Mouse (Mus musculus): ENCODE measurements at regions not wholly inside any gene's neighbourhood (a gene's known extent, or its start where the extent isn't known, plus 50 kb on each side); places are given as distances from the start of the nearest gene placed in this dataset.

DNA sequence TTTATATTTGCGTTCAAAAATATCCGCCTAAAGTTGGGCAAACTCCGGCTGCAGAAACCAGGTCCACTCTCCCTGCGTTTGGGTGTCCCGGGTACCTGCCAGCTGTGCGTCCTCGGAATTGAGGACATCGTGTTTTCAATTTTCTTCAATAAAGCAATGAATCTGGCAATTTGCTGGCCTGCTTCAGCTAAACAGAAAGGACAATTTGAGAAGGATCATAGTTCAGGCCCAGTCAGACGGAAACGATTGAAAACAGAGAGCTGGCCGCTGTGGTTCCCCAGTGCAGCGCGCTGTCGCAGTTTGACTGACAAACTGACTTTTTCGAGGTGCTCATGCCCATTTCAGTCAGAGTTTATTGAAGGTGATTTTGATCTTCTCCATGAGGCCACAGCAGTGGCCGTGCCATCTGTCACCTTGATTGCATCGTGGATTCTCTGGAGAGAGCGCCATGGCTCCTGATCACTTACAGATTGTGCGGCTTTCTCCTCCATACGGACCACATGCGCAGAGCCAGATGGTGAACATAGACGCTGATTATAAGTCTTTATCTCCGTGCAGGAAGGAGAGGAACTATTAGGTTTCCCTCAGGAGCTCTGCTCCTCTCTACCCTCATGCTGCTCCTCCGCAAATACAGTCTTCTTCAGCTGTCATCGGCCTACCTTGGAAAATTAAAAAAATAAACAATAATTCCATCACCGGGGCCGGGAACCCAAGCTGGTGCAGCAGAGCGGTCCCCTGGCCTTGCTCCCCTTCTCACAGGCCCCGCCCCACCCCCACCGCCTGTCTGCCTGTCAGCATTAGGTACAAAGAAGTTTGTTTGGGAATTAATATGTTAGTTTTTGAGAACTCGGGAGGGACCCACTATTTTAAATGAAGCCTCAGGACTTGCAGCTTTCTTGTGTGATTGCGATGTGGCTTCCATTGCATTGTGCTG lies 677.5 kb downstream of the Cypt12 start:
- TF ChIP-seq CTCF (IDR thresholded peaks at IDR 0.05) = no peak
- DNase-seq (ENCODE audit: low spot score) (peak; percentile 92), ATAC-seq (ENCODE audit: low FRiP score) (peak; percentile 64)
- Histone ChIP-seq H3K27ac (ENCODE audit: low read depth, low read length) (no peak overlapping the region; the same call in 1 of the 2 replicates), H3K9me3 (ENCODE audit: low read length) (no peaks in the 10 kb centered on the region), H3K27me3 (ENCODE audit: insufficient read depth, low read length) (no peaks in the 10 kb centered on the region), H3K4me1 (ENCODE audit: insufficient read depth, low read length) (no peaks in the 10 kb centered on the region; the same call in 1 of the 2 replicates), H3K9ac (replicated peaks; ENCODE audit: low read length, poor library complexity, severe bottlenecking) (no peak overlapping the region), H3K4me3 (ENCODE audit: low read depth, low read length) (peak overlapping the region; percentile 26), H3K36me3 (ENCODE audit: insufficient read depth, low read length) (no peaks in the 10 kb centered on the region), H3K4me2 (ENCODE audit: low read depth, low read length, poor library complexity, severe bottlenecking) (peak overlapping the region; percentile 43)
- WGBS = 7% methylated on average over 32 of the region's 32 CpGs

DNA sequence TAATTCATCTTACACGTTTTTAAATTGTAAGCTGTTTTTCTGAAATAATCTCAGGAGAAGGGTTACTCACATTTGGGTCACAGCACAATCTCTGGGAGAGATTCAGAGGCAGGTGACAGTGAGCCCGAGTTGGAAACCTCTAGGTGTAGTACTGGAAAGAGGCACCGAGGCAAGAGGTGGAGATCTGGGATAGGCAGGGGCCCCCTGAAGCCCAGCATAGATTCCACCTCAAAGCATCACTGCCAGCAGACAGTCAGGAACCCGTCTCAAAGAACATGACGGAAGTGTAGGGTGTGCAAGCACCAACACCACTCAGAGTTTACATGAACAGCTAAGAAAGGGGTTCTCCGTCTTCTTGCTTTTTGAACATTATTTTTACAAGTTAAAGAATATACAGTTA lies 678.2 kb downstream of the Cypt12 start:
- H3K27me3 ChIP-seq (ENCODE audit: insufficient read depth, low read length) = no peaks in the 10 kb centered on the region
- H3K9ac ChIP-seq (replicated peaks; ENCODE audit: low read length, poor library complexity, severe bottlenecking) = no peak overlapping the region
- H3K9me3 ChIP-seq (ENCODE audit: low read length) = no peaks in the 10 kb centered on the region
- H3K4me2 ChIP-seq (ENCODE audit: low read depth, low read length, poor library complexity, severe bottlenecking) = no peak overlapping the region; the same call in 1 of the 2 replicates
- H3K27ac ChIP-seq (ENCODE audit: low read depth, low read length) = no peak overlapping the region
- H3K4me1 ChIP-seq (ENCODE audit: insufficient read depth, low read length) = no peaks in the 10 kb centered on the region; the same call in 1 of the 2 replicates
- DNase-seq (ENCODE audit: low spot score) (no peak), ATAC-seq (ENCODE audit: low FRiP score) (no peak)
- 49% methylated on average over 6 of the region's 6 CpGs for WGBS
- H3K4me3 ChIP-seq (ENCODE audit: low read depth, low read length) = no peak overlapping the region; the same call in 1 of the 2 replicates
- no peaks in the 10 kb centered on the region for H3K36me3 ChIP-seq (ENCODE audit: insufficient read depth, low read length)
- TF ChIP-seq CTCF (IDR thresholded peaks at IDR 0.05) = no peak

DNA sequence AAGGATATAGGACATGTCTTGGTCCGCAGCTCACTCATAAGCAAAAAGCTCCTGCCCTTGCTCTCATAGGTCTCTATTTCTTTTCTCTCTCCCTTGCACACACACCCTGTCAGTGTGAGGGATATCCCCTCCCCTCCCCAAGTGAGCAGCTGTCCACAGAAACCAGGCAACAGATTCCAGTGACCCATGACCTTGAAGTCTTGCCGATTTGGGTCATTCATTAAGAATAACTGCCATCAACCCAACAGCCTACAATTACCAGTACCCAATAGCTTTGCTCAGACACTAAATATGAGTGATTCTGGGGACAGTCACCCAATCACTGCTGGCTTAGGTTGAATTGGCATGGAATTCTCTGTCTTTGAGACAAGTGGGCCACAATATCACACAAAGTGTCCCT lies 678.6 kb downstream of the Cypt12 start:
- Histone ChIP-seq H3K27me3 (ENCODE audit: insufficient read depth, low read length) (no peaks in the 10 kb centered on the region), H3K9ac (replicated peaks; ENCODE audit: low read length, poor library complexity, severe bottlenecking) (no peak overlapping the region), H3K4me2 (ENCODE audit: low read depth, low read length, poor library complexity, severe bottlenecking) (no peak overlapping the region), H3K27ac (ENCODE audit: low read depth, low read length) (no peak overlapping the region), H3K9me3 (ENCODE audit: low read length) (no peaks in the 10 kb centered on the region), H3K4me1 (ENCODE audit: insufficient read depth, low read length) (no peaks in the 10 kb centered on the region; the same call in 1 of the 2 replicates), H3K36me3 (ENCODE audit: insufficient read depth, low read length) (no peaks in the 10 kb centered on the region), H3K4me3 (ENCODE audit: low read depth, low read length) (no peak overlapping the region)
- TF ChIP-seq CTCF (IDR thresholded peaks at IDR 0.05) = no peak
- 59% methylated on average over 2 of the region's 2 CpGs for WGBS
- DNase-seq (ENCODE audit: low spot score) (no peak), ATAC-seq (ENCODE audit: low FRiP score) (no peak)

- no peak for ATAC-seq (ENCODE audit: low FRiP score)
- H3K9ac ChIP-seq (replicated peaks; ENCODE audit: low read length, poor library complexity, severe bottlenecking) = no peak overlapping the region
- 92% methylated on average over 2 of the region's 2 CpGs for WGBS
- no peak for TF ChIP-seq CTCF (IDR thresholded peaks at IDR 0.05)
- H3K27me3 ChIP-seq (ENCODE audit: insufficient read depth, low read length) = no peaks in the 10 kb centered on the region
- H3K9me3 ChIP-seq (ENCODE audit: low read length) = no peaks in the 10 kb centered on the region
- H3K36me3 ChIP-seq (ENCODE audit: insufficient read depth, low read length) = no peaks in the 10 kb centered on the region
- no peak overlapping the region for H3K4me2 ChIP-seq (ENCODE audit: low read depth, low read length, poor library complexity, severe bottlenecking)
- H3K4me1 ChIP-seq (ENCODE audit: insufficient read depth, low read length) = no peaks in the 10 kb centered on the region; the same call in 1 of the 2 replicates
- DNase-seq (ENCODE audit: low spot score) = no peak
- no peak overlapping the region for H3K27ac ChIP-seq (ENCODE audit: low read depth, low read length)
- H3K4me3 ChIP-seq (ENCODE audit: low read depth, low read length) = no peak overlapping the region
Observed at GRCm38 (mm10) chr3:18629233-18629632, 681.0 kb downstream of the Cypt12 start.

DNA sequence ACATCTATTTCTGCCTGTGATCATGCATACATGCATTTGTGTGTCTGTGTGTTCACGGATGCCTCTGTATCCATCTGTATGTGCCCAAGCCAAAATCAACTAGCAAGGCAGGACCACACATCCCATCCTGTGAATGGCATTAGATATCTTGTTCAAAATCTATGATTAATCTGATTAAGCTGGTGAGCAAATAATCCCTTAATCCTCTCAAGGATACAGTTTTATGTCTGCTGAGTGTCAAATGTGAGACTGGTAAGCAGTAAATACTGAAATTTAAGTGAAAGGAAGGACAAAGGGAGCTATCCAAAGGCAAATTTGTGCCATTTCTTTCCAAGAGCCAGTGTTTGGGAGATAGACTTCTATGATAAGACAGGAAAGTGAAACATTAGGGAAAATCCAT lies 683.4 kb downstream of the Cypt12 start:
- Histone ChIP-seq H3K27me3 (ENCODE audit: insufficient read depth, low read length) (no peaks in the 10 kb centered on the region), H3K36me3 (ENCODE audit: insufficient read depth, low read length) (no peaks in the 10 kb centered on the region), H3K27ac (ENCODE audit: low read depth, low read length) (no peak overlapping the region), H3K4me3 (ENCODE audit: low read depth, low read length) (no peak overlapping the region), H3K4me2 (ENCODE audit: low read depth, low read length, poor library complexity, severe bottlenecking) (no peak overlapping the region), H3K9ac (replicated peaks; ENCODE audit: low read length, poor library complexity, severe bottlenecking) (no peak overlapping the region), H3K9me3 (ENCODE audit: low read length) (no peaks in the 10 kb centered on the region), H3K4me1 (ENCODE audit: insufficient read depth, low read length) (no peaks in the 10 kb centered on the region)
- TF ChIP-seq CTCF (IDR thresholded peaks at IDR 0.05) = no peak
- no peak for ATAC-seq (ENCODE audit: low FRiP score)
- DNase-seq (ENCODE audit: low spot score) = no peak
- 59% methylated on average over 1 of the region's 1 CpGs for WGBS

GRCm38 (mm10) chr3:18634855-18635254 lies 686.6 kb downstream of the Cypt12 start:
- DNase-seq (ENCODE audit: low spot score) (no peak), ATAC-seq (ENCODE audit: low FRiP score) (no peak)
- no peaks in the 10 kb centered on the region for H3K9me3 ChIP-seq (ENCODE audit: low read length)
- H3K27me3 ChIP-seq (ENCODE audit: insufficient read depth, low read length) = no peaks in the 10 kb centered on the region
- H3K9ac ChIP-seq (replicated peaks; ENCODE audit: low read length, poor library complexity, severe bottlenecking) = no peak overlapping the region
- no peak overlapping the region for H3K4me2 ChIP-seq (ENCODE audit: low read depth, low read length, poor library complexity, severe bottlenecking)
- no peak overlapping the region for H3K4me3 ChIP-seq (ENCODE audit: low read depth, low read length)
- H3K4me1 ChIP-seq (ENCODE audit: insufficient read depth, low read length) = no peaks in the 10 kb centered on the region
- no peaks in the 10 kb centered on the region for H3K36me3 ChIP-seq (ENCODE audit: insufficient read depth, low read length)
- no peak for TF ChIP-seq CTCF (IDR thresholded peaks at IDR 0.05)
- no peak overlapping the region for H3K27ac ChIP-seq (ENCODE audit: low read depth, low read length)

Measured in midbrain, postnatal 0 days (tissue).